Mouse (Mus musculus): Measurements from ENCODE around the gene Cela1. TPM values are rescaled to one million over a fixed set of nuclear protein-coding genes. Genes with fewer than 3 reads are reported as not detected.

The Cela1 gene
- polyA plus RNA-seq, 1 experiment from 2014 or later: 22.6 TPM

- H3K79me2 ChIP-seq (ENCODE audit: inconsistent target): no peaks in the 10 kb centered on the region
- H3K27ac ChIP-seq: no peak overlapping the region
- WGBS (ENCODE audit: missing documents): 93% methylated on average over 9 of the region's 9 CpGs
- no peak overlapping the region for H3K4me3 ChIP-seq (ENCODE audit: inconsistent target)
- H3K36me3 ChIP-seq (ENCODE audit: inconsistent target): peaks cover 72% of the 10 kb centered on the region
Observed at GRCm38 (mm10) chr15:100651610-100652009, 36.1 kb downstream of the Cela1 start.

- WGBS (ENCODE audit: missing documents): 97% methylated on average over 10 of the region's 10 CpGs
Observed at GRCm38 (mm10) chr15:100650111-100650510, 37.6 kb downstream of the Cela1 start.

GRCm38 (mm10) chr15:100646161-100646560 lies 41.6 kb downstream of the Cela1 start:
- Histone ChIP-seq H3K36me3 (ENCODE audit: inconsistent target) (peaks cover 73% of the 10 kb centered on the region), H3K4me3 (ENCODE audit: inconsistent target) (no peak overlapping the region), H3K79me2 (ENCODE audit: inconsistent target) (no peaks in the 10 kb centered on the region), H3K27ac (no peak overlapping the region)
- 94% methylated on average over 6 of the region's 6 CpGs for WGBS (ENCODE audit: missing documents)

More at GRCm38 (mm10) chr15:100650111-100650510, 37.6 kb downstream of the Cela1 start:
- Histone ChIP-seq H3K36me3 (ENCODE audit: inconsistent target) (peaks cover 75% of the 10 kb centered on the region), H3K79me2 (ENCODE audit: inconsistent target) (no peaks in the 10 kb centered on the region), H3K27ac (no peak overlapping the region), H3K4me3 (ENCODE audit: inconsistent target) (no peak overlapping the region)

GRCm38 (mm10) chr15:100642451-100642850 lies 45.3 kb downstream of the Cela1 start:
- Histone ChIP-seq H3K27ac (no peak overlapping the region), H3K79me2 (ENCODE audit: inconsistent target) (no peaks in the 10 kb centered on the region), H3K4me3 (ENCODE audit: inconsistent target) (no peak overlapping the region), H3K36me3 (ENCODE audit: inconsistent target) (peaks cover 45% of the 10 kb centered on the region)
- WGBS (ENCODE audit: missing documents): 94% methylated on average over 7 of the region's 7 CpGs

- peaks cover 39% of the 10 kb centered on the region for H3K36me3 ChIP-seq (ENCODE audit: inconsistent target)
- H3K27ac ChIP-seq: no peak overlapping the region
- 84% methylated on average over 10 of the region's 16 CpGs for whole genome bisulfite sequencing (ENCODE audit: missing documents)
- no peaks in the 10 kb centered on the region for H3K79me2 ChIP-seq (ENCODE audit: inconsistent target)
- H3K4me3 ChIP-seq (ENCODE audit: inconsistent target): no peak overlapping the region
Observed at GRCm38 (mm10) chr15:100641226-100641810, 46.4 kb downstream of the Cela1 start.

- Histone ChIP-seq H3K36me3 (ENCODE audit: inconsistent target) (peaks cover 28% of the 10 kb centered on the region), H3K4me3 (ENCODE audit: inconsistent target) (no peak overlapping the region), H3K27ac (no peak overlapping the region), H3K79me2 (ENCODE audit: inconsistent target) (no peaks in the 10 kb centered on the region)
- 89% methylated on average over 14 of the region's 16 CpGs for WGBS (ENCODE audit: missing documents)
Observed at GRCm38 (mm10) chr15:100639972-100640750, 47.6 kb downstream of the Cela1 start.

- WGBS (ENCODE audit: missing documents): 6% methylated on average over 6 of the region's 6 CpGs
- Histone ChIP-seq H3K27ac (peak overlapping the region; percentile 28; the same call in 1 of the 2 replicates), H3K36me3 (ENCODE audit: inconsistent target) (peaks cover 9% of the 10 kb centered on the region), H3K79me2 (ENCODE audit: inconsistent target) (no peaks in the 10 kb centered on the region; the same call in 1 of the 2 replicates), H3K4me3 (ENCODE audit: inconsistent target) (peak overlapping the region; percentile 54)
Observed at GRCm38 (mm10) chr15:100637661-100638060, 50.1 kb downstream of the Cela1 start.

- WGBS (ENCODE audit: missing documents): under 1% methylated on average over 75 of the region's 77 CpGs
- peak within 1 kb of the TSS; percentile 54 for H3K4me3 ChIP-seq (ENCODE audit: inconsistent target)
Observed at GRCm38 (mm10) chr15:100636700-100637501, 50.8 kb downstream of the Cela1 start, which contains the start of gene Smagp. TSS of gene Smagp (minus strand) at chr15:100636940.

GRCm38 (mm10) chr15:100635851-100636645 lies 51.7 kb downstream of the Cela1 start:
- 15% methylated on average over 38 of the region's 38 CpGs for WGBS (ENCODE audit: missing documents)
- Histone ChIP-seq H3K36me3 (ENCODE audit: inconsistent target) (no peaks in the 10 kb centered on the region; the same call in 1 of the 2 replicates), H3K27ac (no peak overlapping the region), H3K4me3 (ENCODE audit: inconsistent target) (peak overlapping the region; percentile 45), H3K79me2 (ENCODE audit: inconsistent target) (no peaks in the 10 kb centered on the region; the same call in 1 of the 2 replicates)

More at GRCm38 (mm10) chr15:100636700-100637501, 50.8 kb downstream of the Cela1 start, which contains the start of gene Smagp:
- Histone ChIP-seq H3K79me2 (ENCODE audit: inconsistent target) (no peaks in the 10 kb centered on the region; the same call in 1 of the 2 replicates), H3K27ac (peak within 1 kb of the TSS; percentile 28; the same call in 1 of the 2 replicates), H3K36me3 (ENCODE audit: inconsistent target) (peaks cover 5% of the 10 kb centered on the region)

- H3K36me3 ChIP-seq (ENCODE audit: inconsistent target): no peaks in the 10 kb centered on the region; the same call in 1 of the 2 replicates
- 25% methylated on average over 9 of the region's 9 CpGs for WGBS (ENCODE audit: missing documents)
- H3K4me3 ChIP-seq (ENCODE audit: inconsistent target): no peak overlapping the region
- no peaks in the 10 kb centered on the region; the same call in 1 of the 2 replicates for H3K79me2 ChIP-seq (ENCODE audit: inconsistent target)
- H3K27ac ChIP-seq: no peak overlapping the region
Observed at GRCm38 (mm10) chr15:100635239-100635638, 52.5 kb downstream of the Cela1 start.

GRCm38 (mm10) chr15:100633341-100633740 lies 54.4 kb downstream of the Cela1 start:
- no peaks in the 10 kb centered on the region; the same call in 1 of the 2 replicates for H3K79me2 ChIP-seq (ENCODE audit: inconsistent target)
- H3K36me3 ChIP-seq (ENCODE audit: inconsistent target): no peaks in the 10 kb centered on the region
- H3K4me3 ChIP-seq (ENCODE audit: inconsistent target): no peak overlapping the region
- WGBS (ENCODE audit: missing documents): 89% methylated on average over 10 of the region's 10 CpGs
- no peak overlapping the region for H3K27ac ChIP-seq

GRCm38 (mm10) chr15:100632323-100632722 lies 55.4 kb downstream of the Cela1 start:
- 86% methylated on average over 4 of the region's 5 CpGs for WGBS (ENCODE audit: missing documents)
- Histone ChIP-seq H3K79me2 (ENCODE audit: inconsistent target) (no peaks in the 10 kb centered on the region; the same call in 1 of the 2 replicates), H3K27ac (no peak overlapping the region), H3K4me3 (ENCODE audit: inconsistent target) (no peak overlapping the region), H3K36me3 (ENCODE audit: inconsistent target) (no peaks in the 10 kb centered on the region)

- WGBS (ENCODE audit: missing documents): 36% methylated on average over 12 of the region's 12 CpGs
- Histone ChIP-seq H3K4me3 (ENCODE audit: inconsistent target) (no peak overlapping the region), H3K36me3 (ENCODE audit: inconsistent target) (no peaks in the 10 kb centered on the region), H3K79me2 (ENCODE audit: inconsistent target) (no peaks in the 10 kb centered on the region; the same call in 1 of the 2 replicates), H3K27ac (no peak overlapping the region)
Observed at GRCm38 (mm10) chr15:100631454-100632170, 56.1 kb downstream of the Cela1 start.

All from macrophage (primary cell).